Mouse (Mus musculus) frontal cortex, postnatal 10 days (tissue): ENCODE data around the gene Mdfic.

ENCODE experiments used
- DNase-seq, 2 experiments: peaks; one replicate each; pipeline ENCODE4 v3.0.0; 2022; ENCODE audit warnings: low spot score in 2 of 2, mixed read lengths in 1 of 2

Gene Mdfic

DNA sequence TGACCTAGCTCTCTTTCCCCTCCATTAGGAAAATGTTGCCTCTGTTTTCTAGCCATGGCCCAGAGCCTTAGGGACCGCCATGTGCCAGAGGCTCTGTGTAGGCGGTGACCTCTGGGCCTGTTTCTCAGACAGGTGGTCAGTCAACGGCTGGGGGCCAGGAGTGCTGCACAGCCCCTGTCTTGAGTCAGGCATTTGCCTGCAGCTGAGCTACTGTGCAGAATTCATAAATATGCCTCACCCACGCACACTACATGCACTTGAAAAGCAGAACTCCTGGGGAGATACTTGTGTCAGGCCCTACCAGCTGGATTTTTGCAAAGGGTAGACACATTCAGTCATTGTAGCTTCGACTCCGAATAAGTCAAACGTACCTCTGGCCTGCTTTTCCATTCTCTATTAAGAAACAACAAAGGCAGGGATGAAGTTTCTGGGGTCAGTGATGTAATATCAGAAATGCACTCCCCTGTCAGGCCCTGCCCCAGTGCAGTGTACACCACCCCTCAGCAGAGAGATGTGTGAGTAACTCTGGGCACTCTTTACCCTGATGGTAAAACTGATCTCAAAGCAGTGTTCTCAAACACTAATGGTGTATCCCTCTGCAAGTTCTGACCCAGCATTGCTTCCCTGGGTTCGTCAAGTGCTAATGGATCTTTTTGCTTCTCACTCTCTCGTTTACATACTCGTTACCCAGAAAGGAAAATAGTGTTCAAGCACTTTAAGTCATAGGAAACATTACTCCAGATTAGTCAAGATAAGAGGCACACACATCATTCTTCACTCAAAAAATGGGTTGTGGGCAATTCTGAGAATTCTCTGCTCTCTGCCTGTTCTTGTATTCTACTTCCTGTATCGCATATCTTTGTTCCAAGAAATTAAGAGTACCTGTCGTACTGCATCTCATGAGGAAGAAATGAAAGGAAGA is 72.5 kb downstream of the Mdfic start:
- DNase-seq = no peak

DNA sequence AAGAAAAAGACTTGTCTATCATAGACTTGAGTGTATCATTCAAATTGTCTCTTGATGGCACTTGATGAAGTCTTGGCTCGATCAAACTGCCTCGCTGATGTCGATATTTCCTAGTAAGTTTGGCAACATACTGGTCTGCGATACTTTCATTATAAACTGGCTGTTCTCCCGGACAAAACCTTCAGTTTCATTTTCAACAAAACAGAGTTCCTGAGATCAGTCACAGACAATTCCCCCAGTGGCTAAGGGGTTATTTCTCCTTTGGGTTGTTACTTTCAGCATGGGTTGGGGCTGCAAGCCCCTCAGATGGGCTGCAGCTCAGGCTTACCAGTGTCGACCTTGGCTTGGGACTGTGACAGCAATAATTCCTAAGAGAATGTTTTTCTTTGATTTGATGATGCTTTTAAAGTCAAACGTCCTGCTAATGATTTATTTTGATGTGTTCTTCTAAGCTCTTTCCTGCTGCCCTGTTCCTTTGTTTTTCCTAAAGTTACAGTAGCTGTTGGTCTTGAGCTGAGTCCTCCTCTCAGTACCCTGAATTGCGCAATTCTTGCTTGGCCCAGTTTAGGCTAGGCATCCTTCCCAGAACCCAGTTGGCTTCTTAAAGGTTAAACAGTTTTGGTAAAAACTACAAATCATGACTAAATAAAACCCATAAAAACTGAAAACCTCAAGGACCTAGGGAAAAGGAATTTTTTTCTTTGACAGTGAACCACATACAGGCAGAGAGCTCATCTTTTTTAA is 73.3 kb downstream of the Mdfic start:
- DNase-seq = no peak

DNA sequence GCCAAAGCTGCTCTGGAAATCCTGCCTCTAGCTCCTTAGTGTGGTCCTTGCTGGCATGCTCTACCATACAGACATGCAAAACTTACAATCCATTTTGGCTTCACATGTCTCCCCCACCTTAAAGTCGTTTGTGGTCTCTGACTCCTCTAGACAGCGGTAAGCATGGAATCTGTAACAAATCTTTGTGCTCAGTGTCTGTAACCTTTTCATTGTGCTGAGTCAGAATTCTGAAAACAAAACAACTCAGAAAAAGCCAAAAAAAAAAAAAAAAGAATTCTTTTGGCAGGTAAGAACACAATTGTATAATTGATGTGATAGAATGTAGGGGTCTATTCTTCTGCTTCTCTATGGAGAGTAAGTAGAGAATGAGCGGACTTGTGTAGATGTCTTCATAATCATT is 74.3 kb downstream of the Mdfic start:
- DNase-seq = no peak

- no peak for DNase-seq
Measured at GRCm38 (mm10) chr6:15807382-15807781, 86.9 kb downstream of the Mdfic start.

DNA sequence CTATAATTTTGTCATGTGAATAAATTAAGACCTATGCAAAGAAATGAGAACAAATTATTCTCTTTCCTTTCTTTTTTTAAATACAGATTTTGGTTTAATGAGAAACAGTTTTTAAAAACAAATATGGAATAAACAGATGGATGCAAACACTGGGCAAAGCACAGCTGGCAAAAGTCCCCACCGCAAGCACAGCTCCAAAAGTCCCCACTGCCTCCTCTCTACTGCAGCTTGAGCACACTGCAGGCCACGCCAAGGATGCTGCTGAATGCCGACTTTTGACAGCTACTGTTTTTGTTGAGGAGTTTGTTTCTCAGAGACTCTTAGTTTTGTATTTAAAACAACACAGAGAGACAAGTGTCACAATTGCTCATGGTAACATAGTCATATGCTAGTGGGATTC is 104.8 kb downstream of the Mdfic start:
- no peak for DNase-seq

DNA sequence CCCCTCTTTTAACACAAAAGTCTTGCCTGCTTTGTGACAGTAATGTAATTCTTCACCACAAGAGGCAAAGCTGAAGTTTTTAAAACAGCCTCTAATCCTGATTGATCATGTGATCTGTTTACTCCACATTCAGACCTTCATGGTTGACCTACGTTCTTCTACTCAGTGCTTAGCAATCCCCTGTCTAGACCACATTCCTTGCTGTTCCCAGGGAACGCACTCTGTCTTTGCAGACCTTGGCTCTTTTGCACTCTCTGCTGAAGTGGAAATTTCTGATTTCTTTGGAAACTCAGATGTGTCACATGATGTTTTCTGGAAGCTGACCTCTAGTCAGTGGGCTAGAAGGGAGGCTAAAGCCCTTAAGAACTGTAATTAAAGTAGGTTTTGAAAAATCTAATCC is 109.4 kb downstream of the Mdfic start:
- no peak for DNase-seq

GRCm38 (mm10) chr6:15830651-15831050 is 110.2 kb downstream of the Mdfic start:
- no peak for DNase-seq

- no peak for DNase-seq
Measured at GRCm38 (mm10) chr6:15837695-15838094, 117.2 kb downstream of the Mdfic start.

DNA sequence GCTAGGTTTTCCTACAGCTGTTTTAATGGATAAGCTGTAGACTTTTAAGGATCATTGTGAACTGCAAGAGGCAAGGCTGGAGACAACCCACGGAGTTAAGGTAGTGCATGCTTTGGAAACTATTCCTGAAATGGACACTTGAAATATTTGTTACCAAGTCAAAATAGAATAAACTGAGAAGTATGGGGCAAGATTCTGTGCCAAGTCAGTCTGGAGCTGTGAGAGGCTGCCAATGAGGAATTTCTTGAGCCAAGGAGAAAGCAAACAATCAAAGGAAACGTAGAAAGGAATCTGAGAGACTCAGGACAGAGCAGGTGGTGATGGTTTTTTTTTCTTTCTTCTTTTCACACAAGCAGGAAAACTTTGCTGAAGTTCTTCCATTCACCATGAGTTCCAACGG is 119.4 kb downstream of the Mdfic start:
- DNase-seq = no peak

DNA sequence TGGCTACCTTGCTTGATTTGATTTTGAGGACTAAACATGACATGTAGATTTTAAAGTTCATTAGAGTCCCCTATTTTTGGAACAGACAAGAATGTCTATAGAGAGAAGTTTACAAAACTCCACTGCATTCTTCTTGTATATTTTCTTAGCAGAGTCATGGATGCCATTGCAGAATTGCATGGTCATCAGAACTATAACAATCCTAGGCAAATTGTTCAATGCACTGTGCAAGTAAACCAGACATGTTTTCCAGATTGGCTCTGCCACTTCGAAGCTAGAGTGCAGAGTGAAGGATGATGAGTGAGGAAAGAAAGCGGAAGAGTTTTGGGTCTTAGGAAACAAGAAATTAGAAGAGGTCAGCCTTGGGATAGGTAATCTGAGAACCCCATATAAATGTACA is 120.0 kb downstream of the Mdfic start:
- DNase-seq = no peak

DNA sequence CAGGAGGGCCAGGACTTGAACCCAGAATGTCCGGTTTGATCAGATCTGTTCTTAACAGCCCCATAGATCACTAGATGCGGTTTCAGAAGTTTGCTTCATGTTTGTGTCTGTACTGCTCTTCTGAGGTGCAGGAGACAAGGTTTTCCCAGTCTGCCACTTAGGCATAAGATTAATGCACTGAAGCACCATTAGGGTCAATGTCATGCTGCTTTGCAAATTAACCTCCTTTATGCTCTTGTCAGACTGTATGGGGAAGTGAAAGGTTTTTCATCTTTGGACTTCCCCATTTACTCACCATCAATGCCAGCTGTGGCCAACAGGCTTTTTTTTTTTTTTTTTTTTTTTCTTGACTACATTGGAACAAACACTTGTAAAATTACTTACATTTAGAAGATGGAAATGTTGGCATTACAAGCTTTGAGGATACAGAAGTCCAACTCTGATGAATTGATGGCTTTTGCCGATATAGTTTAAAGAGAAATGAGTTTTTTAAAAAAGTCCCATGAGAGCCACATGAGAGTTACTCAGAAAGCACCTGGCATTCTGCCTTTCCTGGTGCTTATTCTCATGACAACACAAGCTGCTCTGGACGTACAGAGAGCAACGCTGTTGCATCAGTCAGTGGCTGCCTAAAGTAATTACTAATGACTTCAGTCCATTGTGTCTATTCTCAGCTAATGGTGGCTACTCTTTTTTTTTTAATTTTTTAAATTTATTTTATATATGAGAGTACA is 121.2 kb downstream of the Mdfic start:
- no peak for DNase-seq

DNA sequence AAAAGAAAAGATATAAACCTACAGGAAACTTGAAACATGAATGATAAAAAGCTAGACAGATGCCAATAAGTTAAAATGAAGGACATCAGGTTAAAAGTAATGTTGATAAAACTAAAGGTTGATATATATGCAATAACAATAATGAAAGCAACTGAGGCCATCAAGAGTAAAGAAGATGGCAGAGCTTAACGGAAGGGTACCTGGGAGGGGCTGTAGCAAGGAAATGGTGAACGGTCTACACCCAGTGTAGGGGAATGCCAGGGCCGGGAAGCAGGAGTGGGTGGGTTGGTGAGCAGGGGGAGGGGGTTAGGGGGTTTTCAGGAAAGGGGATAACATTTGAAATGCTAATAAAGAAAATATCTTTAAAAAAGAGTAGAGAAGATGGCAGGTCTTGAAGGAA is 122.8 kb downstream of the Mdfic start:
- no peak for DNase-seq

GRCm38 (mm10) chr6:15845711-15846342 is 125.4 kb downstream of the Mdfic start:
- DNase-seq = no peak
